Mouse (Mus musculus): ENCODE measurements around the gene Gal3st4. TPM values are rescaled to one million over a fixed set of nuclear protein-coding genes. Genes with fewer than 3 reads are reported as not detected.

The Gal3st4 gene
- total and polyA plus RNA-seq, 3 experiments: 0.07 to 0.28 (median 0.12) TPM

Other genes starting within 250 kb of the Gal3st4 start
- not detected for gene Smok3c, start 219.6 kb downstream of the Gal3st4 start, total RNA-seq (2021)
- gene Smok3c, start 219.6 kb downstream of the Gal3st4 start, polyA plus RNA-seq (2012; rRNA removed): not detected in 2 replicates
- gene Zkscan1, start 187.8 kb downstream of the Gal3st4 start, total RNA-seq (2021): 10 to 100 TPM; 33.9 to 40.2 TPM
- gene Zkscan1, start 187.8 kb downstream of the Gal3st4 start, polyA plus RNA-seq (2012; rRNA removed): 2.7 and 3.4 TPM in 2 replicates
- gene Zscan21, start 155.9 kb downstream of the Gal3st4 start, total RNA-seq (2021): 10 to 100 TPM; 14.8 to 16.7 TPM
- 4.0 and 5.3 TPM in 2 replicates for gene Zscan21, start 155.9 kb downstream of the Gal3st4 start, polyA plus RNA-seq (2012; rRNA removed)
- 10 to 100 TPM; 11.0 to 11.5 TPM for gene Zfp113, start 117.1 kb downstream of the Gal3st4 start, total RNA-seq (2021)
- 6.2 and 10.5 TPM in 2 replicates for gene Zfp113, start 117.1 kb downstream of the Gal3st4 start, polyA plus RNA-seq (2012; rRNA removed)
- 100 to 1,000 TPM; 132 to 160 TPM for gene Cops6, start 111.8 kb downstream of the Gal3st4 start, total RNA-seq (2021)
- gene Cops6, start 111.8 kb downstream of the Gal3st4 start, polyA plus RNA-seq (2012; rRNA removed): 44.6 and 49.2 TPM in 2 replicates
- gene Ap4m1, start 100.8 kb downstream of the Gal3st4 start, total RNA-seq (2021): 10 to 100 TPM; 19.4 to 20.1 TPM
- gene Ap4m1, start 100.8 kb downstream of the Gal3st4 start, polyA plus RNA-seq (2012; rRNA removed): 24.9 and 27.7 TPM in 2 replicates
- gene Mcm7, start 100.4 kb downstream of the Gal3st4 start, total RNA-seq (2021): 10 to 100 TPM; 22.8 to 23.1 TPM
- gene Mcm7, start 100.4 kb downstream of the Gal3st4 start, polyA plus RNA-seq (2012; rRNA removed): 17.9 and 21.6 TPM in 2 replicates
- 10 to 100 TPM; 41.7 to 44.7 TPM for gene Taf6, start 85.4 kb downstream of the Gal3st4 start, total RNA-seq (2021)
- 63.3 and 72.2 TPM in 2 replicates for gene Taf6, start 85.4 kb downstream of the Gal3st4 start, polyA plus RNA-seq (2012; rRNA removed)
- gene Cnpy4, start 85.4 kb downstream of the Gal3st4 start, total RNA-seq (2021): 10 to 100 TPM; 18.1 to 28.7 TPM
- 0.68 and 1.1 TPM in 2 replicates for gene Cnpy4, start 85.4 kb downstream of the Gal3st4 start, polyA plus RNA-seq (2012; rRNA removed)
- 10 to 100 TPM in 1 of 2 experiments, 1 to 10 TPM in 1; 5.0 to 11.9 TPM for gene Mblac1, start 78.5 kb downstream of the Gal3st4 start, total RNA-seq (2021)
- 9.6 and 11.1 TPM in 2 replicates for gene Mblac1, start 78.5 kb downstream of the Gal3st4 start, polyA plus RNA-seq (2012; rRNA removed)
- under 1 TPM; 0.29 to 0.66 TPM for gene Nxpe5, start 46.9 kb downstream of the Gal3st4 start, total RNA-seq (2021)
- 0.17 and 0.20 TPM in 2 replicates for gene Nxpe5, start 46.9 kb downstream of the Gal3st4 start, polyA plus RNA-seq (2012; rRNA removed)
- gene Lamtor4, start 17.4 kb downstream of the Gal3st4 start, total RNA-seq (2021): 10 to 100 TPM; 72.3 to 99.9 TPM
- gene Lamtor4, start 17.4 kb downstream of the Gal3st4 start, polyA plus RNA-seq (2012; rRNA removed): 184 and 189 TPM in 2 replicates
- gene BC037034, start 8.8 kb downstream of the Gal3st4 start, total RNA-seq (2021): 10 to 100 TPM; 24.3 to 28.4 TPM
- 93.4 and 115 TPM in 2 replicates for gene BC037034, start 8.8 kb downstream of the Gal3st4 start, polyA plus RNA-seq (2012; rRNA removed)
- not detected for gene Gm43720, start 7.1 kb upstream of the Gal3st4 start, total RNA-seq (2021)
- not detected in 2 replicates for gene Gm43720, start 7.1 kb upstream of the Gal3st4 start, polyA plus RNA-seq (2012; rRNA removed)
- under 1 TPM; 0.35 to 0.63 TPM for gene Gpc2, start 7.2 kb upstream of the Gal3st4 start, total RNA-seq (2021)
- gene Gpc2, start 7.2 kb upstream of the Gal3st4 start, polyA plus RNA-seq (2012; rRNA removed): 2.3 and 3.1 TPM in 2 replicates
- under 1 TPM in 1 of 2 experiments, not detected in 1; 0.06 TPM for gene Stag3, start 7.4 kb upstream of the Gal3st4 start, total RNA-seq (2021)
- 0.68 TPM in 1 of 2 replicates, not detected in the other for gene Stag3, start 7.4 kb upstream of the Gal3st4 start, polyA plus RNA-seq (2012; rRNA removed)
- under 1 TPM in 1 of 2 experiments, not detected in 1; 0.55 TPM for gene Pvrig, start 69.1 kb upstream of the Gal3st4 start, total RNA-seq (2021)
- 0.09 and 0.10 TPM in 2 replicates for gene Pvrig, start 69.1 kb upstream of the Gal3st4 start, polyA plus RNA-seq (2012; rRNA removed)
- 1 to 10 TPM; 4.5 to 10.0 TPM for gene Zfp157, start 168.6 kb upstream of the Gal3st4 start, total RNA-seq (2021)
- 1.1 and 1.4 TPM in 2 replicates for gene Zfp157, start 168.6 kb upstream of the Gal3st4 start, polyA plus RNA-seq (2012; rRNA removed)

Data from adrenal gland, adult 2 months (tissue).